Mouse (Mus musculus): Measurements from ENCODE around the gene Ppil1.
"Not testable (repeated sequence)": the region's sequence is repeated elsewhere in the genome, so short reads cannot be mapped to it uniquely, and the experiment has no call there.

Ppil1 gene

DNA sequence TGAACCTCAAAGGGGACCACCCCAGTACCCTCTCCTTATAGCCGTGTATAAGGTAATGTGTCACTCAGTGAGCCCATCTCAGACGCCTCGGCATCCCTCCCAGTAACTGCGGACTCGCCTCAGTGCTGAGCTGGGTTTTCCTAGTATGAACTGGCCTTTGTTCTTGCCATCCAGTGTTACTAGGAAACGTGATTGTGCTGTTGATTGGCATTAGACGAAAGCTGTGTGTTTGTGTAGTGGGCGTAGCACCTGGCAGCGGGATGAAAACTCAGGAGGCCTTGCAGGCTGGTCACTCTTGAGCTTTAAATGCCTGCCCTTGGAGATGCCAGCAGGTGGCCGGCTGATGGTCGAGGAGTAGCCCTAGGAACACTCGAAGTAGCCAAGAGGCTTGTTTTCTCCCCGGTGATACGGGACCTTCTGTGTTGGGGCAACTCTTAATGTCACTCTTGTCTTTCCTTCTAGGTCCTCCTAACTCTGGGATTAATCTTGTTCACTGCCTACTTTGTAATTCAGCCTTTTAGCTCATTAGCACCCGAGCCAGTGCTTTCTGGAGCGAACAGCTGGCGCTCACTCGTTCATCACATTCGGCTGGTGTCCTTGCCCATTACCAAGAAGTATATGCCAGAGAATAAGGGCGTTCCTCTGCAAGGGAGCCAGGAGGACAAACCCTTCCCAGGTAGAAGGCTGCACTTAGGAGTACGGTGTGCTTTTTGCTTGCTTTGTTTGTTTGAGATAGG lies 18.4 kb upstream of the Ppil1 start:
- no peak for DNase-seq (ENCODE audit: extremely low spot score, low read depth, low spot score)

DNA sequence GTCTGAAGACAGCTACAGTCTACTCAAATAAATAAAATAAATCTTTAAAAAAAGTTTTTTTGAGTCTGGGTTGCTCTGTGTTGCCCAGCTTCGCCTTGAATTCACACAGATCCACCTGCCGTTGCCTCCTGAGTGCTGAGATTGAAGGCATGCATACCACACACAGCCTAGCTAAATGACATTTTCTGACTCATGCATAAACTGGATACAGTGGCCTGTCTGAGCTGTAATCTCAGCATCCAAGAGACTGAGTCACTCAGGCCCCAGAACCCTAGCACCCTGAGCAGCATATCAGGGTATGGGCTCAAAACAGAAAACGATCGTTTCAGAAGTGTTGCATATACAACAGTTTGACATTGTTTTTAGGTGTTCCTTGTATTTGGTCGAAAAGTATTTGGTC lies 17.6 kb upstream of the Ppil1 start:
- no peak for DNase-seq (ENCODE audit: extremely low spot score, low read depth, low spot score)

- DNase-seq (ENCODE audit: extremely low spot score, low read depth, low spot score) = no peak
These were observed 16.4 kb upstream of the Ppil1 start for GRCm38 (mm10) chr17:29280422-29280821.

- DNase-seq (ENCODE audit: extremely low spot score, low read depth, low spot score) = no peak
These were observed 9.9 kb upstream of the Ppil1 start for GRCm38 (mm10) chr17:29273889-29274288.

DNA sequence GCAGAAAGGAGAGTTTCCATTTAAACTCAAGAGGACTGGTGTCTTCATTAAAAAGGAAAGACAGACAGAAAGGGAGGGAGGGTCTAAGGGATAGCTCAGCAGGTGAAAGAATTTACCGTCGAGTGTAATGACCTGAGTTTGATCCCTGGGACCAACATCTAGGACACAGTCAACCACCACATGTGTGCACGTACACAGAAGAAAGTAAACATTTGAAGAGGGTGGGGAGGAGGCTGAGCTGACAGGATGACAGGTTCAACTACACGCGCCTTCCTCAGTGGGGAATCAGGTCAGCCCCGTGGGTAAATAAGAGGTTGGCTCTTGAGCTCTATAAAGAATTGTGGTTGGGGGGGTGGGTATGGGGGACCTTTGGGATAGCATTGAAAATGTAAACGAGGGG lies 9.2 kb upstream of the Ppil1 start:
- no peak for DNase-seq (ENCODE audit: extremely low spot score, low read depth, low spot score)

DNA sequence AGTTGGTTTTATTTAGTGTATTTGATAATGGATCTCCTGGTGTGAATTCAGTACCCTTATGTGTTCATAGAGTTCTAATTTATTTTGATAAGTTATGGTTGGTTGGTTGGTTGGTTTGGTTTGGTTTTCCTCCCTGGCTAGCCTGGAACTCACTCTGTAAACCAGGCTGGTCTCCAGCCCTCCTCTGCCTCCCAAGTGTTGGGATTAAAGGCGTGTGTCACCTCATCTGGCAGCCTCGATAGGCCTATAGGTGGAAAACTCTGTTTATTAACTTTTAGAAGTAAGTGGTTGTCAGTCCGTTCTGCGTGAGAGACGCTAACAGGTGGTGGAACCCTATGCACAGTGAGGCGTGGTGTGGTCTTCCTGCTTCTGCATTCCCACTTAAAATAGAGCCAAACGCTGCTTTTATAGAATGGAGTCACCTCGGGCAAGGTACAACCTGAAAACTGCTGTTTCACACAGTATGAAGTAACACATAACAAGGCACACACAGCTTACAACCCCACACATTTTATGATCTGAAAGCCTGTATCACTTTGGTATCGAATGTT lies 6.2 kb upstream of the Ppil1 start:
- DNase-seq (ENCODE audit: extremely low spot score, low read depth, low spot score) = no peak

DNA sequence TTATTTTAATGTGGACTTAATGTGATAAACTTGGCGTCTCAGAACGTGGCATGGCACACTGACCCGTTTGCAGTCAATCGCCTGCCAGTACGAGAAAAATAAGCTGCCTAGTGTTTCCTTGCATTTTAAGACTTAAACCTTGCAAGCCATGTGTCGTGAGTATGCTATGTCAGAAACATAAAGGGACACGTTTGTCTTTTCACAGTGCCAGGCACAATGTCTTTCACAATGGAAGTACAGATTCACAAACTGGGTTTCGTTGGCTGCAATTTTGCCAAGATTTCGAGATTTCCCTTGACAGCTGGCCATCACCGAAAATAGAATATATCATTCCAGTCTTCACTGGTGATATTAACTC lies 5.3 kb upstream of the Ppil1 start:
- DNase-seq (ENCODE audit: extremely low spot score, low read depth, low spot score) = no peak

DNA sequence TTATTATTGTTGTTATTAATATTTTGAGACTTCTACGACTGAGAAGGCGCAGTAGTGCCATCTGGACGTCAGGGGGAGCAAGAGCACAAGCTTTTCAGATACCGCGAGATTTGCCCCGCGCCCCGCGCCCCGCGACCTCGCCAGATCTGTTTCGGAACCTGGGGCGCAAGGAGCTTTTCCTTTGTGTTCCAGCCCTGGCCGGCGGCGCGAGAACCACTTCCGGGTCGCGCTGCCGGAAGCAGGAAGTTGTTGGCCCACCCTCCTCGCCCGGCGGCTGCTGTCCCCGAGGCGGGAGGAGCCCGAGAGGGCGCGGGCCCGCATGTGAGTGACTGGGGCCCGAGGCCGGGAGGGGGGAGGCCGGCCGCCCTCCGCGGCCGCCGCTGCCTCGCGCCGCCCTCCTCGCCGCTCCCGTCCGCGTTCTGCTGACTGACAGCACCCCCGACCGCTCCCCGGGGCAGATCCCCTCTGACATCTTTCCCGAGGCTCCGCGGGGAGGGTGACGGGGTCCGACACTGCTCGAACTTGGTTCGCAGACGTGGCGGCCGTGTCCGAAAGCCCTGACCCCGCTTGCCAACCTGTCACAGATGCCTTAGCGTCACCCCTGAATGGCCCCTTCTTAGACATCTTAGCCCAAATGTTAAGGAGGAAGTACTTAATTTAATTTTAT lies 4.8 kb upstream of the Ppil1 start, which contains the start of gene BC004004:
TSS of gene BC004004 (plus strand) at position 107 of the 667 bp plus-strand sequence.
- peak; percentile 73 for DNase-seq (ENCODE audit: extremely low spot score, low read depth, low spot score)

- no peak for DNase-seq (ENCODE audit: extremely low spot score, low read depth, low spot score)
These were observed 4.1 kb upstream of the Ppil1 start for GRCm38 (mm10) chr17:29267931-29268681.

- DNase-seq (ENCODE audit: extremely low spot score, low read depth, low spot score) = not testable (repeated sequence)
These were observed 3.1 kb upstream of the Ppil1 start for GRCm38 (mm10) chr17:29267040-29267439.

DNA sequence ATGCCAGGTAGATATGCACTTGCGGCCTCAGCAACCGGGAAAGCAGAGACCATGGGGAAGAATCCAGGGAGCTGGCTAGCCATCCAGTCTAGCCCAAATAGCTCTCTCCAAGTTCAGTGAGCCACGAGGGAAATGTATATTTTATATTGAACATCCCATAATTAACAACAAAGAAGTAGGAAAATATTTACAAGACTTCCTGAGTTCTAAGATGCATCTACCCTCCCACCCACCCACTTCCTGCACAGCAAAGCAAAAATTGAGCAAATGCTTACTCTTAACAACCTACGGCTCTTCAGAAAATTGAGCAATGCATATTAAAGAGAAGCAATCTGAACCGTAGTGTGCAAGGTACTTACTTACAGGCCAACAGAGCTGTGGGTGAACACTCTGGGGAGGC lies 774 bp upstream of the Ppil1 start:
- no peak for DNase-seq (ENCODE audit: extremely low spot score, low read depth, low spot score)

DNA sequence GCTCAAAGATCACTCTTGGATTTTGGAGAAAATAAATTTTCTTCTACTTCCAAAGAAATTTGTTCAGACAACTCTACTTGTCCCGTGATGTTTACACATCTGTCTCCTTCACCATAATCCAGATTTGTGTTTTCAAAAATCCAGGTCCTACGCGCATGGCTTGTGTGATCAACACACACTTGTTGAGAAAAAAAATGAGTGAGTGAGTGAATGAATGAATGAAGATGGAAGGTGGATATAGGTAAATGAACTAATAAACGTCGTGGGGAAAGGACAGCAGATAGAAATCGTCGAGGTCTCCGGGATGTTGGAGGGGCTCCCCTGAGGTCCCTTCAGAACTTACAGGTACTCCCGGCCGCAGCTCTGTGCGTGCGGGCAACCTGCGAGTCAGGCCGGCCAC lies 569 bp downstream of the Ppil1 start:
- DNase-seq (ENCODE audit: extremely low spot score, low read depth, low spot score) = no peak

GRCm38 (mm10) chr17:29262259-29262649 lies 1.7 kb downstream of the Ppil1 start:
- DNase-seq (ENCODE audit: extremely low spot score, low read depth, low spot score) = no peak

DNA sequence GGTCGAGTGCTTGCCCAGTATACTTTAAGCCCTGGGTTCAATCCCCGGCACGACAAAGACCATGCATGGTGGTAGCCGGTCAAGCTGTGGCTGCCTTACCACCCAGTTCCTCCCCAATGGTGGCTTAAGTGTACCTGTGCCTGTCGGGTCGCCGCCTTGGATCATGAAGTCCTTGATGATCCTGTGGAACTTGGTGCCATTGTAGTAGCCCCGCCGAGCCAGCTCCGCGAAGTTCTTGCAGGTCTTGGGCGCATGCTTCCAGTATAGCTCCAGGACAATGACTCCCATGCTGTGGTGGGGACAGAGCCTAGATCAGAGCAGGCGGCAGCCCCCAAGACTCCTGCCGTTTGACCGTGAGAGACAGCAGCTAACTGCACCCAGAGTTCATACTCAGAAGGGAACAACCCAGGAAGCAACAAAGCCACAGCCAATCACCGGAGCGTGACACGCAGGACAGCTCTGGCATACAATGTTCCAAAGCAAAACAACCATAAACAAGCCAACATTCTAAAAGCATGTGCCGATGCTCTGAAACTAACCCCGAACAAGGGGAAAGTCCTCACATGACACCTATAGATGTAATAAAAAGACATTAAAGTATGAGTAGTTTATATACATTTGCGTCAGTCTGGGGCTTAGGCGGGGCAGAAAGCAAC lies 2.3 kb downstream of the Ppil1 start:
- no peak for DNase-seq (ENCODE audit: extremely low spot score, low read depth, low spot score)

DNA sequence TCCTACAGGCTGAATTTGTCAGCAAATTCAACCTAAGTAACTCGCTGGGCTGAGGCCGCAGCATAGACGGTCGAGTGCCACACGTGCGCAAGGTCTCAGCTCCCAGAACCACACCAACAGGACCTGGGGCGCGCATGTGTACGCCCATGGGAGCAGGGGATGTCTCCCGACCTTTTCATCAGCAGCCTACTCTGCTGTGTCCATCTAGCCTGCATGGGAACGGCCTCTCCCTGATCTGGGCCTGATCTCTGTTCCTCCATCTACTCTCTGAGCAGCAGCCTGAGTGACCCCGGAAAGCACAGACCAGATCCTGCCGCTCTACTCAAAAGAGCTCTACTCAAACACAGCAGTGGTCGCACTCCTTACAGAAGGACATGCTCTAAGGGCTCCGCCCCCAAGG lies 3.5 kb downstream of the Ppil1 start:
- DNase-seq (ENCODE audit: extremely low spot score, low read depth, low spot score) = no peak

- DNase-seq (ENCODE audit: extremely low spot score, low read depth, low spot score) = no peak
These were observed 4.5 kb downstream of the Ppil1 start for GRCm38 (mm10) chr17:29259489-29259888.

GRCm38 (mm10) chr17:29258921-29259320 lies 5.1 kb downstream of the Ppil1 start:
- no peak for DNase-seq (ENCODE audit: extremely low spot score, low read depth, low spot score)

DNA sequence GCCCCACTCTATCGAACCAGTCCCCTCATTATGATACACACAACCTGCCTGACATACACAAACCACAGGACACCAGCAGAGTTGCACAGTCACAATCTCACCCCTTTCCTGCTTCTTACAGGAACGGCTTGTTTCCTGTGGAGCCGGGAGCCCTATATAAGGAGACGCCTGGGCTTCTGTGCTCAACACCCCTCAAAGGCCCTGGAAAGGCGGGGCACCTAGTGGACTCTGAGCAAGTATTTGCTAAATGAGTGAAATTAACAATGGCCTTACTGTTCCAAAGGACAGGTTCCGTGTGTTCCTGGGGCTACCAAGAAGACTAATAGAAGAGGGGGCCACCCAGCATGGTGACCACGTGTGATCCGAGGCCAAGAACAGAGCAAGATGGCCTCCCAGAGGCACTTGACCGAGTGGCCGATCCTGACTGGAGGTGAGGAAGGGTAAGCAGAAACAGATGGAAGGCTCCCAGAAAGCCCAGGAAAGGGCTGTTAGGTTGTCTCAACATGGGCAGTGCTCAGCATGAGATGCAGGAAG lies 5.9 kb downstream of the Ppil1 start:
- DNase-seq (ENCODE audit: extremely low spot score, low read depth, low spot score) = no peak

- no peak for DNase-seq (ENCODE audit: extremely low spot score, low read depth, low spot score)
These were observed 6.9 kb downstream of the Ppil1 start for GRCm38 (mm10) chr17:29257001-29257511.

- no peak for DNase-seq (ENCODE audit: extremely low spot score, low read depth, low spot score)
These were observed 7.5 kb downstream of the Ppil1 start for GRCm38 (mm10) chr17:29256507-29256906.

DNA sequence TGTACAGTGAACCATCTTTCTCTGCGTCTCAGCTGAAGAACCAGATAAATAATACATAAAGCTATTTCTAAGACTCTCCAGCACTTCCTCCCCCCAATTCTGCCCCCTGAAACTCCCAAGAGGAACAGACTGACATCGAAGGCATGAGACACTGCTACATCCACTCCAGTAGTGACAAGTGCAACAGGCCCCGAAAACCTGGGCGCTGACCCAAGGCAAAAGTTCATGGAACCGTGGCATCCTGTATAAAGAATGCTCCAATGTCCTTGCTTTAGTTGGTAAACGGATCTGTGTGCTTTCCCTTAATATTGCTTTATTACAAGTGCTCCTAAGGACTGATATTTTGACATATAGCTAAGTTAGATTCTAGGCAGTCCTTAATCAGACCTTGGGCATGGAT lies 9.2 kb downstream of the Ppil1 start:
- not testable (repeated sequence) for DNase-seq (ENCODE audit: extremely low spot score, low read depth, low spot score)

Measured in hindlimb bud, embryonic 11.5 days (tissue).